Mouse (Mus musculus) cerebellum, adult 18-20 months (tissue): Measurements from ENCODE around the gene Fermt1.
A peak's percentile ranks its signal among the peaks of the same experiment; 100 is the strongest.

Experiments used
- DNase-seq, 2 experiments: peaks; one replicate each; pipeline ENCODE4 v3.0.0; 2021

Fermt1 gene

DNA sequence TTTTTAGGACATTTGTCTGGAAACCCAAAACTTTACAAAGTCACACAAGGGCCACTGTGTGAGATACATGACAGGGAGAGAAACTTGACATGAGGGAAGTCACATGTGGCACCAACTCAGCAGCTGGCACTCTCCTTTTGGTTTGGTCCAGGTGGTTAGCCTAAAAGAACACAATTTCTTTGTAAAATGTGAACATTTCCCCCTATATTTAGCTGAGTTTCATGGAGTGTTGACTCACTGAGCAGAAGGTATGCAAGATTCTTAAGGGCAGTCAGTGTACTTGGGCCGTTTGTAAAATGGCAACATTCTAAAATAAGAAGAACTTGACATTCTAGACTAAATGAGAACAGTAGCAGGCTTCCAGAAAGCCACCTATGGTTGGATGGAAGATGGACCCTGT is 30.9 kb downstream of the Fermt1 start:
- no peak for DNase-seq

DNA sequence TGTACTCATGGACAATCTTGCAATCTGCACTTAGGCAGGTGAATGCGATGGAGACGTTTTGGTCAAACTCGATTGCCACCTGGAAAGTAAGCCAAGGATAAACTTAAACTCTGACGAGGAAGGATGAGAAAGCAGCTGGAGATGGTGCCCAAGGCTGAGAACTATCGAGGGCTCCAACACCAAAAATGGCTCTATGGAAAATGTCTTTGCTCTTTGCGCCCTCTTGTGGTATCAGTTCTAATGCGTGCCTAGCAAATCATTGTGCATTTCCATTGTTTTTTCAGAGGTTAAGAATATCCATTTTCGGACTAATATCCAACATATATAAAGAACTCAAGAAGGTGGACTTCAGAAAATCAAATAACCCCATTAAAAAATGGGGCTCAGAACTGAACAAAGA is 38.9 kb downstream of the Fermt1 start:
- DNase-seq, result peak; percentile 45 to 52

DNA sequence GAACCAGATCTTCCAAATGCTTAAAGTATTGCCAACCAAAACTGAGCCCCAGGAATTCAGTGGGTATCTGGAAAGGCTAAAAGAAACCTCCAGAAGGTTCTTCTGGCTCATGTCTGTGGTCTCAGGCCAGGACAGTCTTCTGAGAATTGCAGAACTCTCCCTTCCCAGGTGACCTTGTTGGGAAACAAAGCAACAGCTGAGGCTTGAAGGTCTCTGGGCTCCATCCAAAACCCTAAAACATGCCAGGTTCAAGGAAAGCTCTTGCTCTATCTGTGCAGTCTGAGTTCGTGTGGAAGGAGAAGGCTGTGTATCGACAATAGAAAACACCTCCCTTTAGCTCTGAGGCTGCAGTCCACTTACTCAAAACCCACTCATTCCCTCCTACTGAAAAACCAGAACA is 40.7 kb downstream of the Fermt1 start:
- DNase-seq, result no peak

DNA sequence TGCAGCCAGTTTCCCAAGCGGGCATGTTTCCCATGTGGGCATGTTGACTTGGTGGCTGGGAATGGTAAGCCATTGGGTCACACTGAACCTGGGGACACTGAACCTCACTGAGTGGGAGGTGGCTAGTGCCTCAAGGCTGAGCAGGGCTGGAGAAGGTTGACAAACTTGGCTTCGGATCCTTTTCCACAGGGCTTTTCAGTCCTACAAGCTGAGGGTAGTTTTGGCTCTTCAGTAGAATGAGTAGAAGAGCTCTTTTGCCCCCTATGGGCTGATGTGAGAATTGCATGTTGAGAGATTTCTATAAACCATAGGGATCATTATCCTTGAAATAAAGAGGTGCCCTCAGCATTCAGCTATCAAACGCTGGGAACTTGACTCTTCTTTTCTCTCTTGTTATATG is 42.2 kb downstream of the Fermt1 start:
- DNase-seq, result peak; percentile 57 to 68

DNA sequence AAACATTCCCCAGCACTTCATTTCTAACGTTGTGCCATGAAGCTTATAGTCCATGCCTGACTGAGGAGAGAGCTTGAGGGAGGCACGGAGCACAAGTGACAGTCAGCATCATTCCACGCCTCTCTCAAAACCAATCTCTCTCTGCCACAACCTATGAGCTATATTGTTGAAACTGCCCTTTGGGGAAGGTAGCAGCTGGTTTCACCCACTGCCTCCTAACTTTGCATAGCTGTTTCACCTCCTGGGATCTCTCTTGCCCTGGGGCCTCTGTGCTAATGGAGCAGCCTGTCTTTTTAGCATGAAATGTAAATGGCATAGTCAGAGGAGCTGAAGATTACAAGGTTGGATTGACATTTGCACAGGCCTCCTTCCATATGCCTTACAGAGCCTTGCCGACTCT is 43.6 kb downstream of the Fermt1 start:
- no peak for DNase-seq

DNA sequence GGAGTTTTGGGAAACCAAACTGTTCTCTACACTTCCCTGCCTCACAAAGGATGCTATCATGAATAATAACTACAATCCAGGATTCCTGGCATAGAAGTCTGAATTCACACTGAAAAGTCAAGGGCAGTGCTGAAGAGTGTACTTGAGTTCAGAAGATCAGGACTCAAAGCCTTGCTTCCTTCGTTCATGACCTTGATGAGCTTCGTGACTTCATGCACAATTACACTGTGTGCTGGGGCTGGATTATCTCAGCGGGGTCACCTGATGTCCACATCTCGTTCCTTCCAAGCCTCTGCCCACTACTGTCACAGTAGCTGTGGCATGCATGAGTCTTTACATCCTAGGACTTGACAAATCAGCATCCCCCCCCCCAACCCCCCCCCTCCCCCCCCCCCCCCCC is 44.1 kb downstream of the Fermt1 start:
- DNase-seq, result no peak

DNA sequence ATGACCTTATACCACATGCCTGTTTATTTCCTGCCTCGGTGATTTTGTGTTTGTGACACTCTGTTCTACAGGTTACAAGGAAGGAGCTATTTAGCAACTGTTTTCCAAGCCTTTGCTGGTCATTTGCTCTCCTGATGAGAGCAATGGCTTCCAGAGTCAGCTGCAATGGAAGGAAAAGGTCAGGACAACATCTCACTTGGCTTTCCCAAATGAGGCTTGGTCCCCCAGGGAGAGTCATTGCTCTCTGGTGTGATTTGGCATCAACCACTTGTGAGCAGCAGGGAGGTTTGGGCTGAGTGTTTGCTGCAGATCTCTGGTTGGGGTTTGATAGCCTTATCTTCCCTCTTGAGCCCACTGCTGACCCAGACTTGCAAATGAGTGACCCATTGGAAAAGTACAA is 45.1 kb downstream of the Fermt1 start:
- DNase-seq, result no peak

DNA sequence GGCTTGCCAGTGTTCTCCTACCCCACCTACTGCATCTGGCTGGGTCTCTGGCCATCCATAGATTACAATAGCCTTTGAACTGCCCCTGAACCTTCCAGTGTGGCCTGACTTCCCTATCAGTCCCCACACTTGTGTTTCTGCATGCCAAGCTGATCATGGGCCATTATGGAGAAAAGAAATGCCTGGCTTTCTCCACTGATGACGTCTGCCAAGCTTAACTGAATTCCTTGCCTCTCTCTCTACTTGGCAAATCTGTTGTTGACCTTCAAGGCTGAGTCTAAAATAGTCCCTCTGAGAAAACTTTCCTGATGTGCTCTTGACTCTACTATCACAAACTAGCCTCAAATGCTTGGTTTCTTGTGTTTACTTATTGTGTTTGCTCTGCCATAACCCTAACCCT is 47.5 kb downstream of the Fermt1 start:
- no peak for DNase-seq

DNA sequence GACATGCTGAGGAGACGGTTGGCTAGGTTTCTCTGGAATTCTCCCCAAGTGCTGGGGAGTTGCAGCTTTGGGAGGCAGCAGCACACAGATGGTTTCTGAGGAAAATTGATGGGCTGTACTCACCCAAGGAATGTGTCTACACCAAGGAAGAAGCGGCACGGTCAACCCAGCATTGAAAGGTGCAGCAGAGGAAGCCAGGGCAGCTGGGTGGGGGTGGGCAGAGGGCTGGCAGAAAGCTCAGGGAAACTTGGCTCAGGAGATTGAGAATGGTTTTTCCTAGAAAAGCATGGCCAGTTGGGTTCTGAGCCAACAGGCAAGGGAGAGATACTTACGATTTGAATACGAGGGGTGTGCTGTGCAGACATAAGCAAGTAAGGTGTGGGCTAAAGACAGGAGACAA is 51.9 kb downstream of the Fermt1 start:
- no peak for DNase-seq

DNA sequence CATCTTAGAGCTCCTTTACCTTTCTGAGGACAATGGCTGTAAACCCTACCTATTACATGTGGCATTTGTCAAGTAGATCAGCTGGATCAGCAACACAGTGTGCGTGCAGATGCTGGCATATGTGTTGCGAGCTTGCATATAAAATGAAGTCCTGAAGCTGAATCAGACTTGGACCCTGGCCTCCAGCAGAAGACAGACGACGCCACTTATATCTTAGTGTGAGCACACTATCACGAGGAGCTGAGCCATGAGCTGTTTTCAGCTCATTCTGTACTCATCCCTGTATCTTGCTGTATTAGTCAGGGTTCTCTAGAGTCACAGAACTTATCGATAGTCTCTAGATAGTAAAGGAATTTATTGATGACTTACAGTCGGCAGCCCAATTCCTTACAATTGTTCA is 60.4 kb downstream of the Fermt1 start:
- no peak for DNase-seq

DNA sequence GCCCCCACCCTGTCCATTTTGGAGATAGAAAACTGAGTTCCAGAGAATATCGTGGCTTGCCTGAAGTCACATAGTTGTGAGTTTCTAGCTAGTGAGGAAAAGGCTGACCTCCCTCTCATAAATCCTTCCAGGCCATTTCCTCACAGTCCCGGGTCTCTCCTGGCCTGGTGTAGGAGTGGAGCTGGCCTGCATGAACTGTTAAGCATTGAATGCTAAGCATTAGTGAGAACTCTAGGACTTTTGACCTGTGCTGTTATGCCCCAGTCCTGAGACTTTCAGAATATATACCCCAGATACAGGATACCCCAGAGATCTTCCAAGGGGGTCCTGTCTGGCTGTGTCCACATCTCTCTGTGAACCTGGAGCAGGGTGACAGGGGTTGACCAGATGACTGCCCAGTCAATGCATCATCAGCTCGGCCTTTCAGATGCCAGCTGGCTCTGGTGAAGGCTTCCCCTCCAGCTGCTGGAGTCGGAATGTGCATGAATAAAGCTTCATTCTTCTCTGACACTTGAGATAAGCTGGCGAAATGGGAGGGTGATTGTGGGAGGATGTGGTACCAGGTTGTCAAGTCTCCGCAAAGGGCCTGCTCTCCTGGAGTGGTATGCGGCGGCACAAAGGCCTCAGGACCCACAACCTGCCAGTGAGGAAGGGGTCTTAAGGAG is 61.3 kb downstream of the Fermt1 start:
- no peak for DNase-seq

DNA sequence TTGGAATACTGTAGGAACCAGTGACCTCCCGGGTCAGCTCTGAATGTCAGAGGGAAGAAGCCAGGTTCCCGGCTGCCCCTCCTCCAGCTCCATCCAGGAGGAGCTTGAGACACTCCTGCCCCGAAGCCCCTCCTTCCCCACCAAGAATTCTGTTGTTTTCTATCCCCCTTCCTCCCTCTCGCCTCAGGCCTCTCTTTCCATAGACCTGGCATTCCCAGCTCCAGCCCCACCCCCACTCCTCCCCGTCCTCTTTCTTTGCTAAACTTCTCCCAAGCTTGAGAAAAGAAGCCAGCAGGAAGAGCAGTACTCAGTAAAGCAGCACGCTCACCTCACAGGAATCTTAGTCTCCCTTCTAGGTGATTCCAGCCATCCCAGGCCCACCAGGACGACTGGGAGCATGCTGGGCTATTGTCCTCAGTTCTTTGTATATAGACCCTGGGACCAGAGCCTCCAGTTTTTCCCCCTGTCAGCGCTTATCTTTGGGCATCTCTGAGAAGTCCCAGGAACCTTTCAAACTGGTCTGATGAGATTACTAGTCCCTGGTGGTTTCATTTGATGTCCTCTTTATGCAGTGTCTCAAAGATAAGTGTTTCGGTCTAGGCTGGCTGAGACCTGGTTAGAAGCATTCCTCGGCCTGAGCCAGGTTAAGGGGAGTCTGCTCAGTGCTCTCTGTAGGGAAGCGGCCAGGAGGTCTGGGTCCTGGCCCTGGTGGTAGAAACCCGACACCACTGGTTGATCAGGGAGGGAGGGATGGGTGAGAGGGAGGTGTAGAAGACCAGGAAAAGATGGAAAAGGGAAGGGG is 64.7 kb downstream of the Fermt1 start, which contains the start of gene Lrrn4:
Gene Lrrn4, minus strand, starts transcription at position 48 of the 802 bp plus-strand sequence.
- DNase-seq, result no peak

DNA sequence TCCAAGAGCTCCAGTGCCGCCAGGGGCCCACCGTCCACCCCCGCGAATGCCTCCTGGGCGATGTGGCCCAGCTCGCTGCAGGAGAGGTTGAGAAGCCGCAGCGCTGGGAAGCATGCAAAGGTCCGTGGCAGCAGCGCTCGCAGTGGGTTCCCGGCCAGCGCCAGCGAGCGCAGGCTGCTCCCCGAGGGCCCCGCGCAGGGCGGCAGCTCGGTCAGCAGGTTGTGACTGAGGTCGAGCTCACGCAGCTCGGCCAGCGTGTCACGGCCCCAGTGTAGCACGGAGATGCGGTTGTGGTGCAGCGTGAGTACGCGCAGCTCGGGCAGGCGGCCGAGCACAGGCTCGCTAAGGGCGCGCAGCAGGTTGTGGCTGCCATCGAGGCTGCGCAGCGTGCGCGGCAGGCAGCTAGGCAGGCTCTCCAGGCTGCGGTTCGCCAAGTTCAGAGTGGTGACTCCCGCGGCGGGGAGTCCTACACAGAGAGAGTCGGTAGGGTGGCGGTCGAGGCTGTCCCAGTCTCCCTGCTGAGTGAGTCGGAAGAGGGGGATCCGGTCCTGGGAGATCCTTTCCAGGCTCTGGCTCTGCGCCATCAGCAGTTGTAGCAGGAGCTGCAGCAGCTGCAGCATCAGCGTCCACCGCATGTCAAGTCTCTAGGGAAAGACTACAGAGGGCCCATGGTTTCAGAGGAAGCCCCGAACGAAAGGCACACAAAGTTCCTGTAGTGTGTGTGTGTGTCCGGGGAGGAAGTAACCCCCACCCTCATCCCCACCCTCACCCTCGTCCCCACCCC is 66.3 kb downstream of the Fermt1 start:
- peak in 1 of 2 experiments; percentile 15 for DNase-seq

DNA sequence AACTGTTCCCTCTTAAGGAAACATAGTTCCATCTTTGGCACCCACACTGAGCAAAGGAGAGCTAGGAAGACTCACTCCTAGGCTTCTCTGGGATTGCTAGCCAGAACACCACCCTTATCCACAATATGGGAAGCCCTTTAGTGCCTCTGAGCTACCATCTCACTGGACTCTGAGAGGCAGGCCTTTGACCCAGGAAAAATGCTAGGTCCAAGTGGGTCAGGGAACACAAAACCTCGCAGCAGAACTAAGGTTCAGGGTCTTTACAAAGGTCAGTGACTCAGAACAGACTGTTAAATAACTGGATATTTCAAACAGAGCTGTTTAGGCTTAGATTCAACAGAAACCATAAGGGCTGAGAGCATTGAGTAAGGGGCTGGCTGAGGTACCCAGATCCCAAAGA is 68.7 kb downstream of the Fermt1 start:
- no peak for DNase-seq

DNA sequence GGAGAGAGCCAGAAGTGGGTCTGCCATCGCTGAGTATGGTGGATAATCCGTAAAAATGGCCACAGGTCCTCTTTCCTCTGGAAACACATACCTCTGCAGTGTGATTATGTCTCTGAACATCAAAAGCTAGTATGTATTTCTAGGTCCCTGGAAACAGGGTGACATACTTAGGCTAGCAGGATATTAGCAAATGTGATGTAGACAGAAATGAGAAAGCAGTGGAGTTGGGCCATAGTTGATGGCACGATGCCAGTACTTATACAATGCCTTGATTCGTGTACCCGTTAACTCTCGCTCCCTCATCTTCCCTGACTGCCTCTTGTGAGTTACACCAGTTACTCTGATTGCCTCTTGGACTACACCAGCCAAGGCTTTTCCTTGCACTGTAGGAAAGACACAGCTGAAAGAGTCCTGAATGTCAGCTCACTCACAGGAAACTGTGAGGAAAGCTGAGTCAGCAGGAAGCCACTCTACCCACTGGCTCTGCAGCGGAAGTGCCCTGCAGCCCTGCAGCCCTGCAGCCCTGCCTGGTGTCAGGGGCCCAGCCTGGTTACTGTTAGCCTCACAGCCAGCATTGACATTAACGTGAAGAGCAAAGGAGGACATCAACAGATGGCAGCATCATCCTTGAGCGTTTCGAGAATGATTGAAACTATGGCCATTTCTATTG is 71.9 kb downstream of the Fermt1 start:
- no peak for DNase-seq

DNA sequence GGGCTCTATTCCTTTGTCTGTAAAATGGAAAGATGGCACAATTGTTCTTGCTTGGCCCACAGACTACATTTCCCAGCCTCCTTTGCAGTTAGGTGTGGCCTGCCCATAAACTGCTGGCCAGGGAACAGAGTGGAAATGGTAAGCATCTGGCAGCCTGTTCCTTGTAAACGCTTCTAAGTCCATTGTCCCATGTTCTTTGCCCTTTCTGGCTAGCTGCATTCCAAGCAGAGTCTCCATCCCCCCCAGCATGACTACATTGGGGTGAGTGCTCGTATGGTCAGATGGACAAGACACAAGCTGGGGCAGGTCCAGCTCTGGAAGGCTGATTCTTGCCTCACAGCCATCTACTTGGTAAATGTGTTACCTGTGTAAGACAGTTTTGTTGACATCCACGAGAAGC is 74.0 kb downstream of the Fermt1 start:
- DNase-seq, result no peak

DNA sequence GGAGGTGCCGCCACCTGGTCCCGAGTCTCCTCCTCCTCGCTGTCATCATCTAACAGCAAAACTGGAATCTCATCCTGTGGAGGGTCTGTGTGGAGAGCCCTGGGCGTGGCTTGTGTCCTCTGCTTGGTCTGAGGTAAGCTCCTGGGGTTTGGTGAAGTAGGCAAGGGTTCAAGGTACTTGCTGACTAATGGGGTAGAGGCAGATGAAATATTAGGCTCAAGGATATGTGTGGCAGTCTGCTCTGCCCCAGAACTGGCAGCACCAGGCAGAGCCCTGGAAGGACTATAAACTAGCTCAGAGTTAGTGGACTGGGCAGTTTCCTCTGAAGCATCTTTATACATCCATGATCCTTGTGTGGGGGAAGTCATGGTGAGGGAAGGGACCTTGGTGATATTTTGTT is 75.4 kb downstream of the Fermt1 start:
- DNase-seq, result no peak

DNA sequence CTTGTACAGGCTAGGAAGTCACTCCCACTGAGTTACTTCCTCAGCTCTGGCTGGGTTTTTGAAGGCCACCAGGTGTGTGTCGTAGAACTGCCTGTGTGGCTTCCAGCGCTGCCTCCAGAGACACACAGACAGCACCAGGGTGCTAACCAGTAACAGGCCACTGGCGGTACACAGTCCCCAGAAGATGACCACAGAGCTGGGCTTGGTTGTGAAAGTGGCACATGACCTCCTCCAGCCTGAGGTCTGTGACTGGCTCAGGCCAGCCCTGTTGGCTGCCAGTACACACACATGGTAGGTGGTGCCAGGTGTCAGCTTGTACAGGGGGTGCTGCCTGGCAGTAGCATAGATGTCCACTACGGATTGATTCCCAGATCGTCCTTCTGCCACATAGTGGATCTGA is 76.0 kb downstream of the Fermt1 start:
- DNase-seq, result no peak

DNA sequence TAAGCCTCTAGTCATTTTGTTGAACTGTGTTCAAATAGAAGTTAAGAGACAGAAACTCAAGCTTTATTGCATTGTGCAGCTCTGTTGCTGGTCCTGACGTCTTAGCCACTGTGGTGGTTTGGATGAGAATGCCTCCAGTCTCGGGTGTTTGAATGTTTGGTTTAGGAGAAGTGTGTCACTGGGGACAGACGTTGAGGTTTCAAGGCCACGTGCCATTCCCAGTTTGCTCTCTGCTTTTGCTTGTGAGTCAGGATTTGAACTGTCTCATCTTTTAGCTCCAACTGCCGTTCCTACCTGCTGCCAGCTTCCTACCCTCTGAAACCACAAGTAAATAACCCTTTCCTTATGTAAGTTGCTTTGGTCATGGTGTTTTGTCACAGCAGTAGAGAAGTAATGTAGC is 78.2 kb downstream of the Fermt1 start:
- no peak for DNase-seq

DNA sequence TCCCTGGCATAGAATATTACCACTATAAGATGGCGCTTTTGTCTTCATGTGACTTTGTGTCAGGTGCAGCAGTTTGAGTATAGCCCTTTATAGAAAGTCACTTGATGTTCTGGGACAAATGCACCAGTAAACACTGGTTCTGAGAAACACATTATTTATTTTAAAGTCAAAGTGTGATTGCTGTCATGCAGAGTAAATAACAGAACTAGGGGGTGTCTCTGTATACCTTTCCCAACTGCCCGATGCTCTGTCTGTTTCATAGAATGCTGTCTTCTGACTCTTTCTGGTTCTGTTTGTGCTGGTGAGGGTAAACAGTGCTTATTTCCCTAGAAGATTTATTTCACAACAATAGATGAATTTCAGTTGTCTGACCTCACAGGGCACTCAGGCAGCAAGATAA is 82.4 kb downstream of the Fermt1 start:
- no peak for DNase-seq

DNA sequence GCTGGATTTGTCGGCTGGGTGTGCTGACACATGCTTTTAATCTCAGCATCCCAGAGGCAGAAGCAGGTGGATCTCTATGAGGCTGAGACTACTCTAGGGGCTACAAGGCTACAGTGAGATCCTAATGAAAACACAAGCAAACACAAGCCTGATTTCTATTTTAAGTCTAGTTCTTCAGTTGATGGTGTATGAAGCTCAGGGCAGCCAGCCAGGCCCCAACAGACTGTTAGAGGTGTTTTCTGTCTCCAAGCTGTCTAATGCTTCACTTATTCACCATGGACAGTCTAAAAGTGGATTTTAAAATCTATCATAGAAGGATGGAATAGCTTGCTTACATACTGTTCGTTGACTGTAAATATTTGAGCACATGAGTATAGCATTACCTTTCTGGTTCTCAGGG is 84.2 kb downstream of the Fermt1 start:
- DNase-seq, result peak; percentile 18 to 25

DNA sequence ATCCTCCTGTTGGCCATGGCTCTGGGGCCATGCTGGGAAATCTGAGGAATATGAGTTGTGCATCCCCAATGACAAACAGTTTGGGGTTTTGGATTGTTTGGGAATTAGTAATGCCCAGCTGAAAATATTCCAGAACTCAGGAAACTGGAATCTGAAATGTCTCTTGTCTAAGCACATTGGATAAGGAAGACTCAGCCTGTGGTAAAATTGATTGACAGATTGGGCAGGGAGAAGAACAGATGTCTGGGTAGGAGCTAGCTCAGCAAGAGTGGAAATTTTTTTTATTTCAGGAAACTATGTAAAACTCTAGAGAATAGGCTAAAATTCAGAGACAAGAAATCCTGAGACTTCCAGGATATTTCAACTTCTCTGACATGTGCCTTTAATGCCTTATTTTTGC is 85.3 kb downstream of the Fermt1 start:
- no peak for DNase-seq

DNA sequence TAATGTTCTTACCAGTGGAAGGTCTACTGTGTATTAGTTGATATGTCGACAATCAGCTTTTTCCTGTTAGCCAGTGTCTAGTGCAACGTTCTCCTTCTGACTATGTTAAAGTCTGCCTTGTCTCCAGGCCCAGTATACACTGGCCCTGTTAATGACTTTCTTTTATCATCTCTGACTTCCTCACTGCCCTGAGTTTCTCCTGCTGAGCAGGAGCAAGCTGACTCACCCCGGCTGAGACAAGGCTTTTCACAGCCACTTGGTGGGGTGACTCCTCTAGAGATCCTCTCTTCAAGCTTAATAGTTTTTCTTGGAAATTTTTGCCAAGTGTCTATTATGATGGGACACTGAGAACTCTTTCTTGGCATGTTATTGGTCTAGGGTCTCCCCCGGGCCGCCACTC is 89.4 kb downstream of the Fermt1 start:
- DNase-seq, result no peak
